Mouse (Mus musculus): ENCODE data around the gene Vmn1r193. TPM values are rescaled to one million over a fixed set of nuclear protein-coding genes. Genes with fewer than 3 reads are reported as not detected.

Vmn1r193 gene
- polyA plus RNA-seq, 1 experiment from 2014 or later: not detected

Small RNA genes lying within 50 kb of the gene (microRNA-seq; reads per million reads assigned to microRNA genes)
- gene Gm23282 (not detected), gene Gm25084 (not detected)

Other genes starting within 250 kb of the Vmn1r193 start
- 0.16 and 0.18 TPM in 2 replicates for gene Pom121l2, start 242.0 kb downstream of the Vmn1r193 start, polyA plus RNA-seq (2015; fragmentation: Nextera tagmentation; extraction: Ambion mirVana)
- 10.0 and 26.0 TPM in 2 replicates for gene Prss16, start 213.4 kb downstream of the Vmn1r193 start, polyA plus RNA-seq (2015; fragmentation: Nextera tagmentation; extraction: Ambion mirVana)
- 2.3 and 15.3 TPM in 2 replicates for gene Hist1h2ah, start 187.6 kb downstream of the Vmn1r193 start, polyA plus RNA-seq (2015; fragmentation: Nextera tagmentation; extraction: Ambion mirVana)
- 6.6 and 7.3 TPM in 2 replicates for gene Hist1h2bk, start 187.3 kb downstream of the Vmn1r193 start, polyA plus RNA-seq (2015; fragmentation: Nextera tagmentation; extraction: Ambion mirVana)
- 23.6 and 24.3 TPM in 2 replicates for gene Hist1h4i, start 181.8 kb downstream of the Vmn1r193 start, polyA plus RNA-seq (2015; fragmentation: Nextera tagmentation; extraction: Ambion mirVana)
- gene Hist1h2ag, start 180.2 kb downstream of the Vmn1r193 start, polyA plus RNA-seq (2015; fragmentation: Nextera tagmentation; extraction: Ambion mirVana): 36.8 and 53.7 TPM in 2 replicates
- 12.9 and 16.4 TPM in 2 replicates for gene Hist1h2bj, start 179.9 kb downstream of the Vmn1r193 start, polyA plus RNA-seq (2015; fragmentation: Nextera tagmentation; extraction: Ambion mirVana)
- gene Vmn1r188, start 138.7 kb downstream of the Vmn1r193 start, polyA plus RNA-seq (2015; fragmentation: Nextera tagmentation; extraction: Ambion mirVana): not detected in 2 replicates
- gene Vmn1r189, start 117.3 kb downstream of the Vmn1r193 start, polyA plus RNA-seq (2015; fragmentation: Nextera tagmentation; extraction: Ambion mirVana): not detected in 2 replicates
- not detected in 2 replicates for gene Vmn1r191, start 39.2 kb downstream of the Vmn1r193 start, polyA plus RNA-seq (2015; fragmentation: Nextera tagmentation; extraction: Ambion mirVana)
- not detected in 2 replicates for gene Vmn1r192, start 32.0 kb downstream of the Vmn1r193 start, polyA plus RNA-seq (2015; fragmentation: Nextera tagmentation; extraction: Ambion mirVana)
- gene Vmn1r194, start 21.1 kb upstream of the Vmn1r193 start, polyA plus RNA-seq (2015; fragmentation: Nextera tagmentation; extraction: Ambion mirVana): not detected in 2 replicates
- not detected in 2 replicates for gene Vmn1r195, start 47.4 kb upstream of the Vmn1r193 start, polyA plus RNA-seq (2015; fragmentation: Nextera tagmentation; extraction: Ambion mirVana)
- gene Vmn1r196, start 66.8 kb upstream of the Vmn1r193 start, polyA plus RNA-seq (2015; fragmentation: Nextera tagmentation; extraction: Ambion mirVana): not detected in 2 replicates
- not detected in 2 replicates for gene Vmn1r197, start 101.4 kb upstream of the Vmn1r193 start, polyA plus RNA-seq (2015; fragmentation: Nextera tagmentation; extraction: Ambion mirVana)
- not detected in 2 replicates for gene Vmn1r198, start 127.2 kb upstream of the Vmn1r193 start, polyA plus RNA-seq (2015; fragmentation: Nextera tagmentation; extraction: Ambion mirVana)
- not detected in 2 replicates for gene Vmn1r199, start 156.7 kb upstream of the Vmn1r193 start, polyA plus RNA-seq (2015; fragmentation: Nextera tagmentation; extraction: Ambion mirVana)
- not detected in 2 replicates for gene Vmn1r200, start 167.2 kb upstream of the Vmn1r193 start, polyA plus RNA-seq (2015; fragmentation: Nextera tagmentation; extraction: Ambion mirVana)
- gene Vmn1r201, start 248.8 kb upstream of the Vmn1r193 start, polyA plus RNA-seq (2015; fragmentation: Nextera tagmentation; extraction: Ambion mirVana): not detected in 2 replicates